Mouse (Mus musculus) embryonic fibroblast, embryonic 13.5 days (primary cell): ENCODE measurements around the gene Uhrf1. TPM values are rescaled to one million over a fixed set of nuclear protein-coding genes. Genes with fewer than 3 reads are reported as not detected.
A peak's percentile ranks its signal among the peaks of the same experiment; 100 is the strongest.

Experiments
- H3K27ac ChIP-seq: 2 replicates; pipeline ENCODE4 v1.5.1; 2012; ENCODE audit warnings: low read length, control low read depth, inconsistent platforms; ENCODE audit not compliant: insufficient read depth
- H3K4me1 ChIP-seq: 2 replicates; pipeline ENCODE4 v1.6.1; 2011; ENCODE audit warnings: low read length; ENCODE audit not compliant: control insufficient read depth, insufficient read depth
- H3K4me3 ChIP-seq: 2 replicates; pipeline ENCODE4 v1.5.1; 2011; ENCODE audit warnings: mild to moderate bottlenecking, control low read depth, low read length; ENCODE audit not compliant: insufficient read depth
- CTCF ChIP-seq: IDR thresholded peaks from 2 replicates; pipeline ENCODE4 v1.5.1; 2011; ENCODE audit warnings: mild to moderate bottlenecking, control low read depth, low read length, moderate library complexity, borderline replicate concordance; ENCODE audit not compliant: insufficient read depth
- POLR2A ChIP-seq: IDR thresholded peaks from 2 replicates; pipeline ENCODE4 v1.6.1; 2011; ENCODE audit warnings: low read depth, mild to moderate bottlenecking, control low read depth, low read length, moderate library complexity
- polyA plus RNA-seq: library from polyadenylated mRNA; stranded (reverse); fragments of >200 nt; gene quantifications from 2 replicates; pipeline ENCODE4 v1.2.4, GENCODE M21; 2011; ENCODE audit warnings: low read depth; ENCODE audit not compliant: missing spikeins, insufficient read length

Uhrf1 gene
- polyA plus RNA-seq, 1 experiment, result 50.2 TPM

GRCm38 (mm10) chr17:56261166-56261565 is 42.0 kb upstream of the Uhrf1 start:
- no peak for TF ChIP-seq CTCF
- TF ChIP-seq POLR2A, result no peak

GRCm38 (mm10) chr17:56262645-56263094 is 40.5 kb upstream of the Uhrf1 start:
- TF ChIP-seq POLR2A, result no peak
- TF ChIP-seq CTCF, result no peak
- Histone ChIP-seq H3K4me1 (peaks cover 12% of the 10 kb centered on the region), H3K27ac (no peak overlapping the region), H3K4me3 (no peak overlapping the region)

More at GRCm38 (mm10) chr17:56261166-56261565, 42.0 kb upstream of the Uhrf1 start:
- no peak overlapping the region for H3K4me3 ChIP-seq
- no peak overlapping the region for H3K27ac ChIP-seq
- H3K4me1 ChIP-seq, result peaks cover 8% of the 10 kb centered on the region

GRCm38 (mm10) chr17:56264020-56264419 is 39.1 kb upstream of the Uhrf1 start:
- TF ChIP-seq CTCF (peak; percentile 83; the same call in 1 of the 2 replicates), POLR2A (no peak)
- Histone ChIP-seq H3K4me1 (peaks cover 12% of the 10 kb centered on the region), H3K4me3 (no peak overlapping the region), H3K27ac (no peak overlapping the region)

- Histone ChIP-seq H3K4me1 (peaks cover 12% of the 10 kb centered on the region), H3K4me3 (no peak overlapping the region), H3K27ac (peak overlapping the region; percentile 7; the same call in 1 of the 2 replicates)
- TF ChIP-seq CTCF (no peak), POLR2A (no peak)
These were observed 38.1 kb upstream of the Uhrf1 start for GRCm38 (mm10) chr17:56265011-56265410.

- peaks cover 8% of the 10 kb centered on the region; the same call in 1 of the 2 replicates for H3K4me1 ChIP-seq
- H3K27ac ChIP-seq, result peak overlapping the region; percentile 83
- TF ChIP-seq POLR2A (no peak), CTCF (no peak)
- H3K4me3 ChIP-seq, result no peak overlapping the region
These were observed 37.3 kb upstream of the Uhrf1 start for GRCm38 (mm10) chr17:56265869-56266268.

GRCm38 (mm10) chr17:56266271-56266670 is 36.9 kb upstream of the Uhrf1 start:
- Histone ChIP-seq H3K4me3 (no peak overlapping the region), H3K4me1 (peaks cover 8% of the 10 kb centered on the region; the same call in 1 of the 2 replicates), H3K27ac (peak overlapping the region; percentile 83)
- TF ChIP-seq CTCF, result no peak
- peak; percentile 19; the same call in 1 of the 2 replicates for TF ChIP-seq POLR2A

GRCm38 (mm10) chr17:56269153-56269630 is 33.9 kb upstream of the Uhrf1 start:
- H3K4me1 ChIP-seq, result peaks cover 8% of the 10 kb centered on the region
- TF ChIP-seq CTCF, result no peak
- peak; percentile 74 for TF ChIP-seq POLR2A
- H3K27ac ChIP-seq, result peak overlapping the region; percentile 79
- no peak overlapping the region for H3K4me3 ChIP-seq

- Histone ChIP-seq H3K27ac (no peak overlapping the region), H3K4me3 (no peak overlapping the region), H3K4me1 (peaks cover 8% of the 10 kb centered on the region)
- TF ChIP-seq POLR2A (no peak), CTCF (no peak)
These were observed 33.4 kb upstream of the Uhrf1 start for GRCm38 (mm10) chr17:56269741-56270140.

GRCm38 (mm10) chr17:56271609-56272253 is 31.4 kb upstream of the Uhrf1 start:
- Histone ChIP-seq H3K27ac (no peak overlapping the region), H3K4me1 (peaks cover 2% of the 10 kb centered on the region), H3K4me3 (no peak overlapping the region)
- TF ChIP-seq CTCF (no peak), POLR2A (no peak)

- H3K27ac ChIP-seq, result no peak overlapping the region
- TF ChIP-seq CTCF (no peak), POLR2A (no peak)
- H3K4me1 ChIP-seq, result peaks cover 2% of the 10 kb centered on the region
These were observed 30.5 kb upstream of the Uhrf1 start for GRCm38 (mm10) chr17:56272644-56273043.

GRCm38 (mm10) chr17:56273482-56273881 is 29.6 kb upstream of the Uhrf1 start:
- TF ChIP-seq CTCF, result no peak
- TF ChIP-seq POLR2A, result no peak
- no peak overlapping the region for H3K4me3 ChIP-seq
- H3K4me1 ChIP-seq, result peaks cover 5% of the 10 kb centered on the region
- no peak overlapping the region for H3K27ac ChIP-seq

More at GRCm38 (mm10) chr17:56272644-56273043, 30.5 kb upstream of the Uhrf1 start:
- no peak overlapping the region for H3K4me3 ChIP-seq
